Mouse (Mus musculus) spleen, embryonic (tissue): ENCODE results near the gene Mamdc4.
"Not testable (repeated sequence)": the region's sequence is repeated elsewhere in the genome, so short reads cannot be mapped to it uniquely, and the experiment has no call there.

ENCODE experiments used
- CTCF ChIA-PET: fragments of 350-600 bp; sonication (Branson Sonifier 250); formaldehyde crosslinking; loops from one replicate; lab custom pipeline; 2022; lab: Charles Lee

The Mamdc4 gene

GRCm38 (mm10) chr2:25565741-25566140 is 8.9 kb downstream of the Mamdc4 start:
- CTCF ChIA-PET = no interaction called here

- CTCF ChIA-PET = interaction anchor here (0.6 kb wide), 1 partner anchor 138 kb away, joined by 7 read pairs; no protein-coding TSS in a partner anchor
Observed at GRCm38 (mm10) chr2:25561946-25562345, 12.7 kb downstream of the Mamdc4 start.

- CTCF ChIA-PET = no interaction called here
Observed at GRCm38 (mm10) chr2:25560551-25560950, 14.1 kb downstream of the Mamdc4 start.

- CTCF ChIA-PET = no interaction called here
Observed at GRCm38 (mm10) chr2:25558774-25559173, 15.9 kb downstream of the Mamdc4 start.

GRCm38 (mm10) chr2:25557964-25558360 is 16.7 kb downstream of the Mamdc4 start:
- CTCF ChIA-PET = interaction anchor here (1.1 to 1.5 kb wide), 2 partner anchors 17 to 23 kb away, joined by 3 to 6 read pairs; partner anchors contain the start of genes Ajm1 and Phpt1

- CTCF ChIA-PET = interaction anchor here (0.6 to 1.5 kb wide), 4 partner anchors 10 to 186 kb away, joined by 3 to 7 read pairs (median 6); partner anchors contain the start of genes Ajm1, Phpt1 and Traf2
Observed at GRCm38 (mm10) chr2:25557221-25557963, 17.3 kb downstream of the Mamdc4 start, which contains the start of gene Edf1. Gene Edf1, plus strand, starts transcription at chr2:25557847.

GRCm38 (mm10) chr2:25556296-25556695 is 18.3 kb downstream of the Mamdc4 start:
- CTCF ChIA-PET = interaction anchor here (1.5 kb wide), 1 partner anchor 9 kb away, joined by 7 read pairs; the partner anchor contains the start of gene Traf2

GRCm38 (mm10) chr2:25555479-25555878 is 19.2 kb downstream of the Mamdc4 start:
- CTCF ChIA-PET = interaction anchor here (0.7 kb wide), 1 partner anchor 12 kb away, joined by 3 read pairs; no protein-coding TSS in a partner anchor

- CTCF ChIA-PET = not testable (repeated sequence)
Observed at GRCm38 (mm10) chr2:25553171-25553786, 21.4 kb downstream of the Mamdc4 start.

GRCm38 (mm10) chr2:25551186-25551585 is 23.5 kb downstream of the Mamdc4 start:
- CTCF ChIA-PET = interaction anchor here (0.6 kb wide), 1 partner anchor 66 kb away, joined by 3 read pairs; no protein-coding TSS in a partner anchor

- CTCF ChIA-PET = interaction anchor here (0.6 kb wide), 1 partner anchor 23 kb away, joined by 5 read pairs; no protein-coding TSS in a partner anchor
Observed at GRCm38 (mm10) chr2:25549021-25549991, 25.3 kb downstream of the Mamdc4 start.

- CTCF ChIA-PET = interaction anchor here (0.6 to 1.6 kb wide), 6 partner anchors 10 to 49 kb away, joined by 3 to 21 read pairs (median 3); no protein-coding TSS in a partner anchor
Observed at GRCm38 (mm10) chr2:25546811-25547491, 27.7 kb downstream of the Mamdc4 start, which contains the start of gene Traf2. Gene Traf2, minus strand, starts transcription at chr2:25546940.

GRCm38 (mm10) chr2:25545996-25546810 is 28.4 kb downstream of the Mamdc4 start:
- CTCF ChIA-PET = interaction anchor here (0.7 to 1.6 kb wide), 2 partner anchors 11 to 32 kb away, joined by 7 to 21 read pairs; no protein-coding TSS in a partner anchor

- CTCF ChIA-PET = no interaction called here
Observed at GRCm38 (mm10) chr2:25541644-25542367, 32.8 kb downstream of the Mamdc4 start.

- CTCF ChIA-PET = interaction anchor here (0.6 kb wide), 1 partner anchor 21 kb away, joined by 4 read pairs; no protein-coding TSS in a partner anchor
Observed at GRCm38 (mm10) chr2:25540541-25540948, 34.1 kb downstream of the Mamdc4 start.

- CTCF ChIA-PET = no interaction called here
Observed at GRCm38 (mm10) chr2:25536531-25536930, 38.1 kb downstream of the Mamdc4 start.

- CTCF ChIA-PET = interaction anchor here (0.6 to 0.7 kb wide), 3 partner anchors 11 to 275 kb away, joined by 3 read pairs; no protein-coding TSS in a partner anchor
Observed at GRCm38 (mm10) chr2:25534866-25535182, 39.8 kb downstream of the Mamdc4 start.

- CTCF ChIA-PET = interaction anchor here (1.3 kb wide), 1 partner anchor 13 kb away, joined by 3 read pairs; the partner anchor contains the start of gene Traf2
Observed at GRCm38 (mm10) chr2:25534178-25534865, 40.3 kb downstream of the Mamdc4 start.
